Mouse (Mus musculus): Measurements from ENCODE around the gene Dcun1d4. TPM values are rescaled to one million over a fixed set of nuclear protein-coding genes. Genes with fewer than 3 reads are reported as not detected.

The Dcun1d4 gene
- polyA plus RNA-seq (2015; fragmentation: Nextera tagmentation; extraction: Ambion mirVana), result 2.9 and 5.4 TPM in 2 replicates

DNA sequence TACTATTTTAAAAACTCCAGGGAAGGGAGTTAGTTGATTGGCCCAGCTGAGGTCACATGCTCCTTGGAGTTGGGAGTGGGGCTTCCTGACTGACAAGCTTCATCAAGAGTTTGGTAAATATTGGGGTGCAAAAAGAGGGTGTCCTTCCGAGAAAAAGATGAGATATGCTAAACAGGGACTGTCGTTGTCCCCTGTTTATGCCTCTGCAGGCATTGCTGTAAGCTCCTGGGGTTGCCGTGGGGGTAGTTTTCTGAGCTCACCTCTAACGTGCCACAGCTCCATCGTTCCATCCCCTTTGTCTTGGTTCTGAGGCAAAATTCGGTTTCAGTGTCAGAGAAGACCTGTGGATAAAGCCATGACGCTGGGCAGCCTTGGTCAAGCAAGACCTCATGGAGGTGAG lies at the start of gene Dcun1d4:
Dcun1d4 (plus strand) TSS at position 301 of the 400 bp plus-strand sequence.
- H3K9me3 ChIP-seq (replicated peaks), result no peaks in the 10 kb centered on the region
- no peaks in the 10 kb centered on the region for H3K27me3 ChIP-seq
- no peak within 1 kb of the TSS for H3K4me2 ChIP-seq
- H3K36me3 ChIP-seq, result no peaks in the 10 kb centered on the region
- H3K27ac ChIP-seq, result no peak within 1 kb of the TSS
- no peaks in the 10 kb centered on the region for H3K4me1 ChIP-seq (replicated peaks)
- DNase-seq, result no peak
- no peak for ATAC-seq (ENCODE audit: low read depth)
- WGBS (ENCODE audit: insufficient replicate concordance), result 57% methylated on average over 7 of the region's 7 CpGs
- no peak within 1 kb of the TSS for H3K4me3 ChIP-seq (replicated peaks)
- no peak within 1 kb of the TSS for H3K9ac ChIP-seq

DNA sequence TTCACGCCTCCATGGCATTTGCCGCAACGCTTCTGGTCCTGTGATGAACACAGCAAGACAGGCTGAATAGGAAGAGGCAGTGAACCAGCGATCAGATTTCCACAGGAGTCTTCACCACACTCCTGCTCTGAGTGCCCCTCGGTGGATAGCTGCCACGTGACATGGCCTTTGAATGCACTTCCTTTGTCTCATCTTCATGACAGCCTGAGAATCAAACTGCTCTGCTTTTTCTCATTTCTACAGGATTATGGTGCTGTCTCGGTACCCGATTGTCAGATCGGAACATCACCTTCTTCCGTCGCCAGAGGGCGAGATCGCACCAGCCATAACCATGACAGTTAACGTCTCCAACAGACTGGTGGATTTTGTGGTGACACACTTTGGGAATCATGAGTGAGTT lies 49.2 kb upstream of the Dcun1d4 start:
- H3K9ac ChIP-seq, result no peak overlapping the region
- ATAC-seq (ENCODE audit: low read depth), result no peak
- no peak overlapping the region for H3K4me3 ChIP-seq (replicated peaks)
- no peaks in the 10 kb centered on the region for H3K9me3 ChIP-seq (replicated peaks)
- no peaks in the 10 kb centered on the region for H3K27me3 ChIP-seq
- H3K36me3 ChIP-seq, result no peaks in the 10 kb centered on the region
- peak; percentile 5 for DNase-seq
- no peak overlapping the region for H3K4me2 ChIP-seq
- no peak overlapping the region for H3K27ac ChIP-seq
- no peaks in the 10 kb centered on the region for H3K4me1 ChIP-seq (replicated peaks)
- 21% methylated on average over 14 of the region's 14 CpGs for WGBS (ENCODE audit: insufficient replicate concordance)

GRCm38 (mm10) chr5:73432805-73433204 lies 48.0 kb upstream of the Dcun1d4 start:
- no peak overlapping the region for H3K4me2 ChIP-seq
- H3K4me3 ChIP-seq (replicated peaks), result no peak overlapping the region
- H3K36me3 ChIP-seq, result no peaks in the 10 kb centered on the region
- H3K9me3 ChIP-seq (replicated peaks), result no peaks in the 10 kb centered on the region
- no peaks in the 10 kb centered on the region for H3K27me3 ChIP-seq
- no peak overlapping the region for H3K9ac ChIP-seq
- 51% methylated on average over 6 of the region's 6 CpGs for WGBS (ENCODE audit: insufficient replicate concordance)
- ATAC-seq (ENCODE audit: low read depth), result no peak
- H3K27ac ChIP-seq, result no peak overlapping the region
- no peak for DNase-seq
- no peaks in the 10 kb centered on the region for H3K4me1 ChIP-seq (replicated peaks)

DNA sequence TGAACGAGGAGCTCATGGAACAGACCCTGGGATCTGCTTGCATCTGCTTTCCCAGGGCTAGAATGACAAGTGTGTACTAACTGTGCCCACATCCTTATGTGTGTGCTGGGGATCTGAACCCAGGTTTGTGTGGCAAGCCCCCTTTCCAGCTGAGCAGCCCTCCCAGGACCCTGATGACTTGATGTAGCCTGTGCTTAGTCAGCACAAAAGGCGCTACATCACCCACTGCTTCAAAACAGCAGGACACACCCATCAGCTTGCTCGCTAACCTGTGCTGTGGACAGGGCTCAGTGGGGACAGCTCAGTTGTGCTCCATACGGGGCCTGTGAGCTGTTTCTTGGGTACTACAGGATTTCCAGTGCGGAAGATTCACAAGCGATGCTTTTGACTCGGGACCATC lies 46.0 kb upstream of the Dcun1d4 start:
- 60% methylated on average over 7 of the region's 7 CpGs for WGBS (ENCODE audit: insufficient replicate concordance)
- ATAC-seq (ENCODE audit: low read depth) (no peak), DNase-seq (no peak)
- Histone ChIP-seq H3K9ac (no peak overlapping the region), H3K27ac (no peak overlapping the region), H3K4me1 (replicated peaks) (no peaks in the 10 kb centered on the region), H3K9me3 (replicated peaks) (no peaks in the 10 kb centered on the region), H3K27me3 (no peaks in the 10 kb centered on the region), H3K36me3 (no peaks in the 10 kb centered on the region), H3K4me3 (replicated peaks) (no peak overlapping the region), H3K4me2 (no peak overlapping the region)

GRCm38 (mm10) chr5:73442176-73442575 lies 38.6 kb upstream of the Dcun1d4 start:
- no peaks in the 10 kb centered on the region for H3K4me1 ChIP-seq (replicated peaks)
- no peak for DNase-seq
- WGBS (ENCODE audit: insufficient replicate concordance), result 78% methylated on average over 9 of the region's 9 CpGs
- no peaks in the 10 kb centered on the region for H3K36me3 ChIP-seq
- no peak overlapping the region for H3K27ac ChIP-seq
- H3K4me2 ChIP-seq, result no peak overlapping the region
- no peak overlapping the region for H3K9ac ChIP-seq
- no peaks in the 10 kb centered on the region for H3K27me3 ChIP-seq
- no peak for ATAC-seq (ENCODE audit: low read depth)
- H3K9me3 ChIP-seq (replicated peaks), result no peaks in the 10 kb centered on the region
- no peak overlapping the region for H3K4me3 ChIP-seq (replicated peaks)

DNA sequence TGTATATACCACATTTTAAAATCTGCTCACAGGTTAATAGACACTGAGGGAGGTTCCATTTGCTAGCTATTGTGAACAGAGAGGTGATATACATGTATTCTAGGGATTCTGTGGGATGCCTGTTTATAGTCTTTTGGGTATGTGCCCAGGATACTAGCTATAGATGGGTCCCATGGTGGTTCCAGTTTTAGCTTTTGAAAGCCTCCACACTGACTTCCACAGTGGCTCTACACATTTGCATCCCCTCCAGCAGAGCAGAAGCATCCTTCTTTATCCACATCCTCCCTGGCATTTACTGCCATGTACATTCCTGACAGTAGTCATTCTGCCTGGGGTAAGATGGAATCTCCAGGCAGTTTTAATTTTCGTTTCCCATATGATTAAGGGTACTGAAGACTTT lies 30.5 kb upstream of the Dcun1d4 start:
- Histone ChIP-seq H3K9me3 (replicated peaks) (no peaks in the 10 kb centered on the region), H3K4me3 (replicated peaks) (no peak overlapping the region), H3K27me3 (no peaks in the 10 kb centered on the region), H3K9ac (no peak overlapping the region), H3K36me3 (no peaks in the 10 kb centered on the region), H3K4me2 (no peak overlapping the region), H3K27ac (no peak overlapping the region), H3K4me1 (replicated peaks) (no peaks in the 10 kb centered on the region)
- WGBS (ENCODE audit: insufficient replicate concordance), result 47% methylated on average over 1 of the region's 1 CpGs
- DNase-seq (no peak), ATAC-seq (ENCODE audit: low read depth) (no peak)

- Histone ChIP-seq H3K27me3 (no peaks in the 10 kb centered on the region), H3K4me1 (replicated peaks) (no peaks in the 10 kb centered on the region), H3K9ac (no peak overlapping the region), H3K27ac (no peak overlapping the region), H3K4me3 (replicated peaks) (no peak overlapping the region), H3K4me2 (no peak overlapping the region), H3K36me3 (no peaks in the 10 kb centered on the region), H3K9me3 (replicated peaks) (no peaks in the 10 kb centered on the region)
- DNase-seq, result no peak
- ATAC-seq (ENCODE audit: low read depth), result no peak
- 60% methylated on average over 2 of the region's 2 CpGs for WGBS (ENCODE audit: insufficient replicate concordance)
Observed at GRCm38 (mm10) chr5:73454502-73455306, 26.1 kb upstream of the Dcun1d4 start.

DNA sequence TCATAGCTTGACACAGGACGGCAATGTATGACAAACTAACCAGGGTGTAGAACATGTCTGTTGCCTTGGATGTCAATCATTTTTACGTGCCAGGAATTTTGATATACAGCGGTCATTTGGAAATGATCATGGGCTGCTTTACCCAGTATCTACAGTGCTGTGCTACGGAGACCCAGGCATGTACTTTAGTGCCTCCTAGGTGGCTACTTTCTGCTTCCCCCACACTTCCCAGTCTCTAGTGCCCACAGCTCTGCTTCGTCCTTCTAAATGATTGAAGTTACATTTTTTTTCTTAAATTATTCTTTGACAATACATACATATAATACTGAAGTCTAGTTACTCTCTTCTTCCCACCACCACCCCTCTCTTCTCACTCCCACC lies 25.5 kb upstream of the Dcun1d4 start:
- Histone ChIP-seq H3K4me1 (replicated peaks) (no peaks in the 10 kb centered on the region), H3K9me3 (replicated peaks) (no peaks in the 10 kb centered on the region), H3K4me2 (no peak overlapping the region), H3K27ac (no peak overlapping the region), H3K36me3 (no peaks in the 10 kb centered on the region), H3K9ac (no peak overlapping the region), H3K4me3 (replicated peaks) (no peak overlapping the region), H3K27me3 (no peaks in the 10 kb centered on the region)
- no peak for DNase-seq
- 72% methylated on average over 5 of the region's 5 CpGs for WGBS (ENCODE audit: insufficient replicate concordance)
- no peak for ATAC-seq (ENCODE audit: low read depth)

DNA sequence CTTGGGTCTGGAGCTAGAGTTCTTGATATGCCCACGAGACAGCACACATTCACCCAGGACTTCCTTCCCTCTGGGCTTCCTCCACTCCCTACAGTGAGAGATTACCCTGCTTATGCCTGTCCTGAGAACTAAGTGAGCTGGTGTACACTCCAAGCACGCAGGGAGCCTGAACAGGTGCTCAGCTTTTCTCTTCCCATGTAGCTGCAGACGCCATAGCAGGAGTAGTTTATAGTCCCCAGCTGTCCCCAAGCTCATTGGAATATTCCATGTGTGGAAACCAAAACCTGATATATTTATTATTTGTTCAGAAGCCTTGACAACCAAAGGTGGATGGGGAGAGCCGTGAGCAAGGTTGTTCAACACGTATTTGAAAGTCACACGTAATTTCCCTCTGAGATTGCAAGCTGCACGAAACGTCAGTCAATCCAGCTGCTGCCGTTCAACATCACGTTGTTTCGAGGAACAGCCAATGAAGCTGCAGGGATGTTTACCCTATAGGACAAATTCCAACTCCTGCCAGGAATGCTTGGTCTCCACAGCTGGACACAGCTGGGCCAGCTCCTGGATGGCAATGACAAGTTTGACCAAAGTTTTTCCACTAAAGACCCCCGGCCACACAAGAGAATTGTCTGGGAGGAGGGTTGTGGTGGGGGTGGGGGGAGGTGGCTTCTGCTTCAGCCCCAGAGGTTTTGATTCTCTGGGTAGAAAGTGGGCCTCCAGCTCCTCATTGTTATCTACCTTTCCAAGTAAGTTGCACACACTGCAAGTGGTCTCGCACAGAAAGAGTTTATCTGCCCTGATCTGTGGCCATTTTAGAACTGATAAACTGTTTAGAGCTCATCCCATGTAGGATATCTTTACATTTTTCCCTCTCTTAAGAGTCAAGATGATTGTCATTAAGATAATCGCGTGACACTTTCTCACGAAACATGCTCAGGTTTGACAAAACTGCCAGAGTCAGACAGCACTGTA lies 12.1 kb upstream of the Dcun1d4 start:
- no peak for ATAC-seq (ENCODE audit: low read depth)
- Histone ChIP-seq H3K27ac (no peak overlapping the region), H3K9me3 (replicated peaks) (no peaks in the 10 kb centered on the region), H3K36me3 (no peaks in the 10 kb centered on the region), H3K4me2 (no peak overlapping the region), H3K9ac (no peak overlapping the region), H3K4me1 (replicated peaks) (no peaks in the 10 kb centered on the region), H3K27me3 (no peaks in the 10 kb centered on the region), H3K4me3 (replicated peaks) (no peak overlapping the region)
- DNase-seq, result no peak
- WGBS (ENCODE audit: insufficient replicate concordance), result 66% methylated on average over 16 of the region's 16 CpGs

GRCm38 (mm10) chr5:73474412-73475405 lies 6.1 kb upstream of the Dcun1d4 start:
- H3K4me3 ChIP-seq (replicated peaks), result no peak overlapping the region
- no peaks in the 10 kb centered on the region for H3K9me3 ChIP-seq (replicated peaks)
- H3K36me3 ChIP-seq, result no peaks in the 10 kb centered on the region
- DNase-seq (no peak), ATAC-seq (ENCODE audit: low read depth) (no peak)
- no peak overlapping the region for H3K4me2 ChIP-seq
- no peaks in the 10 kb centered on the region for H3K4me1 ChIP-seq (replicated peaks)
- H3K27ac ChIP-seq, result no peak overlapping the region
- WGBS (ENCODE audit: insufficient replicate concordance), result 74% methylated on average over 20 of the region's 20 CpGs
- no peaks in the 10 kb centered on the region for H3K27me3 ChIP-seq
- no peak overlapping the region for H3K9ac ChIP-seq

DNA sequence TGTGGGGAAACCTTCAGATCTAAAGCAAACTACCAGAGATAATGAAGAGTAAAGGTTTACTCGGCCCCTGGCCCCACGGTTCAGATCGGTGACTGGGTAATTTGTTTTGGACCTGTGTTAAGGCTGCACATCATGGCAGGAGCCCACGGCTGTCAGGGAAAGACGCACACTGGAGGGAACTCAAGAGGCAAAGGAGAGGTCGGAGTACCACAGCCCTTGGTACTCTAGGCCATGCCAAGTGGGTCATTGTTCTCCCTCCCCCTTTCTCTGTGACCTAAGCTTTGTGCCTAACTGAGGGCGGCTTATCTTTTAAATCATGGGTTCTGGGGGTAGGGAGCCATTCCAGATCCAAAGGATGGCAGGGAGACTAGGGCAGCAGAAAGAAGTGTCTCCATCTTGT lies 601 bp downstream of the Dcun1d4 start:
- H3K4me3 ChIP-seq (replicated peaks), result no peak overlapping the region
- no peaks in the 10 kb centered on the region for H3K36me3 ChIP-seq
- H3K4me2 ChIP-seq, result no peak overlapping the region
- no peak for DNase-seq
- ATAC-seq (ENCODE audit: low read depth), result no peak
- H3K27me3 ChIP-seq, result no peaks in the 10 kb centered on the region
- no peaks in the 10 kb centered on the region for H3K4me1 ChIP-seq (replicated peaks)
- H3K9ac ChIP-seq, result no peak overlapping the region
- no peaks in the 10 kb centered on the region for H3K9me3 ChIP-seq (replicated peaks)
- 75% methylated on average over 7 of the region's 7 CpGs for WGBS (ENCODE audit: insufficient replicate concordance)
- no peak overlapping the region for H3K27ac ChIP-seq
